Mouse (Mus musculus) telencephalon, adult 2 months (tissue): ENCODE measurements around the gene Atp5k.
A peak's percentile ranks its signal among the peaks of the same experiment; 100 is the strongest.

Experiments used
- DNase-seq: peaks from one replicate; pipeline ENCODE4 v3.0.0-alpha.2; 2011; ENCODE audit warnings: low read depth, low spot score

Gene Atp5k

GRCm38 (mm10) chr5:108427186-108427585 lies 7.1 kb downstream of the Atp5k start:
- DNase-seq = no peak

GRCm38 (mm10) chr5:108423427-108423826 lies 10.8 kb downstream of the Atp5k start:
- no peak for DNase-seq

GRCm38 (mm10) chr5:108422741-108423140 lies 11.5 kb downstream of the Atp5k start:
- no peak for DNase-seq

- no peak for DNase-seq
These were observed 19.5 kb downstream of the Atp5k start for GRCm38 (mm10) chr5:108414711-108415110.

- DNase-seq = peak; percentile 42
These were observed 27.3 kb downstream of the Atp5k start for GRCm38 (mm10) chr5:108406977-108407376.

- no peak for DNase-seq
These were observed 28.8 kb downstream of the Atp5k start for GRCm38 (mm10) chr5:108405460-108405859.

- DNase-seq = no peak
These were observed 30.8 kb downstream of the Atp5k start for GRCm38 (mm10) chr5:108403453-108403852.

GRCm38 (mm10) chr5:108389744-108390143 lies 44.5 kb downstream of the Atp5k start:
- DNase-seq = no peak

GRCm38 (mm10) chr5:108388201-108388600 lies 46.0 kb downstream of the Atp5k start, which contains the start of gene Pde6b:
Gene Pde6b, plus strand, starts transcription at chr5:108388391.
- DNase-seq = no peak

GRCm38 (mm10) chr5:108386449-108386848 lies 47.8 kb downstream of the Atp5k start:
- no peak for DNase-seq

GRCm38 (mm10) chr5:108385632-108386031 lies 48.6 kb downstream of the Atp5k start:
- DNase-seq = peak; percentile 91
